Mouse (Mus musculus) forebrain, embryonic 15.5 days (tissue): ENCODE data around the gene Kcnj6. TPM values are rescaled to one million over a fixed set of nuclear protein-coding genes. Genes with fewer than 3 reads are reported as not detected.

Experiments
- ATAC-seq: fragments of 200-750 bp; cut with Nextera tagmentation; replicated peaks from 2 replicates; pipeline ENCODE4 v1.8.0; 2017; ENCODE audit warnings: mild to moderate bottlenecking, moderate TSS enrichment, moderate library complexity
- H3K27ac ChIP-seq: fragments of 300-500 bp; sonication (generic); replicated peaks from 2 replicates; pipeline ENCODE4 v1.5.1; 2015; ENCODE audit warnings: mild to moderate bottlenecking, inconsistent platforms
- H3K27me3 ChIP-seq: fragments of 300-500 bp; sonication (generic); 2 replicates; pipeline ENCODE4 v1.6.1; 2015; ENCODE audit warnings: inconsistent platforms
- H3K36me3 ChIP-seq: fragments of 300-500 bp; sonication (generic); 2 replicates; pipeline ENCODE4 v1.6.1; 2015; ENCODE audit warnings: mild to moderate bottlenecking, inconsistent platforms
- H3K4me1 ChIP-seq: fragments of 300-500 bp; sonication (generic); 2 replicates; pipeline ENCODE4 v1.6.1; 2015; ENCODE audit warnings: inconsistent platforms
- H3K4me2 ChIP-seq: fragments of 300-500 bp; sonication (generic); replicated peaks from 2 replicates; pipeline ENCODE4 v1.6.1; 2015; ENCODE audit warnings: mild to moderate bottlenecking, inconsistent platforms
- H3K4me3 ChIP-seq: fragments of 300-500 bp; sonication (generic); 2 replicates; pipeline ENCODE4 v1.5.1; 2015; ENCODE audit warnings: mild to moderate bottlenecking, inconsistent platforms
- H3K9ac ChIP-seq: fragments of 300-500 bp; sonication (generic); replicated peaks from 2 replicates; pipeline ENCODE4 v1.6.1; 2015; ENCODE audit warnings: mild to moderate bottlenecking, inconsistent platforms
- H3K9me3 ChIP-seq: fragments of 300-500 bp; sonication (generic); 2 replicates; pipeline ENCODE4 v1.6.1; 2016; ENCODE audit warnings: inconsistent platforms
- WGBS: fragments of 180-500 bp; shearing (Covaris S2); methylation state at CpG from one replicate; pipeline ENCODE4 v1.1.7; 2015; ENCODE audit warnings: mixed read lengths; 5-methylcytosine and 5-hydroxymethylcytosine counted together
- polyA plus RNA-seq: library from polyadenylated mRNA; unstranded; fragments of >200 nt; fragmentation: Nextera tagmentation; extraction: Ambion mirVana; gene quantifications from 2 replicates; pipeline ENCODE4 v1.2.1, GENCODE M21; 2015

The Kcnj6 gene
- polyA plus RNA-seq, 1 experiment from 2014 or later = 1.7 TPM

DNA sequence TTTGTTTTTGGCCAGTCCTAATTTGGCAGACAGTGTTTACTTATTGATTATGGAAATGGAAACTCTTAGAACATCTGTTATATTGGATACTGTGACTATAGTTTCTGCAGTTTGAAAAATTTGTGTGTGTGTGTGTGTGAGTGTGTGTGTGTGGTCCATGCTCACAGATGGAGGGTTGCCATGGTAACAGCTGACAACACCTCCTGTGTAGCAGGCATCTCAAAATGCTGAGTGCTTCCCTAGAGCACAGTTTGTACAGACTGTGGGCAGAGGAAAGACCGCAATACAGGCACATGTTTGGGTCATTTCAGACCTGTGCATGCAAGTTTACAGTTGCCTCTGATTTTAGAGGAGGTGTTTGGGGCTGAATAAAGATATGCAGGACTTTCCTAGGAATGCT, 244.0 kb downstream of the Kcnj6 start:
- Histone ChIP-seq H3K4me1 (peaks cover 14% of the 10 kb centered on the region), H3K4me2 (no peak overlapping the region), H3K36me3 (no peaks in the 10 kb centered on the region), H3K9me3 (no peaks in the 10 kb centered on the region), H3K4me3 (no peak overlapping the region), H3K27me3 (no peaks in the 10 kb centered on the region), H3K27ac (no peak overlapping the region), H3K9ac (no peak overlapping the region)
- peak; percentile 78 for ATAC-seq
- 55% methylated on average over 1 of the region's 1 CpGs for whole genome bisulfite sequencing

DNA sequence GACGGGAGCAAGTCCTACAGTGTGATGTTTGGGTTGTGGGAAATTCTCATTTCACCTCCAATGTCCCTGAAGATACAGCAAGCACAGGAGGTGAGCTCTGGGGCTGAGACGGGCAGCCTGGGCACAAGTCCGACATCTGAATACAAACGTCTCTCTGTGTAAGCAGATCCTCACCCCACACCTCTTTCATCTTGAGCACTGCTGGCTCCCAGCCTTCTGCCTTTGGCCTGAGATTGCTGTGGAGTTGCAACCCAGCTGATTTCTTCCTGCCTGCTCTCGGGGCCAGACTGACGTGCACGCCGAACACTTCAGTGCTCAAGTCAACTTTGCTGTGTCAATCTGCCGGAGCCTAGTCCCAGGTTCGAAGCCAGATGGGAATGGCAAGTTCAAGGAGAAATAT, 244.7 kb downstream of the Kcnj6 start:
- Histone ChIP-seq H3K27ac (no peak overlapping the region), H3K4me1 (peaks cover 14% of the 10 kb centered on the region), H3K27me3 (no peaks in the 10 kb centered on the region), H3K36me3 (no peaks in the 10 kb centered on the region), H3K4me3 (no peak overlapping the region), H3K9me3 (no peaks in the 10 kb centered on the region), H3K9ac (no peak overlapping the region), H3K4me2 (no peak overlapping the region)
- 50% methylated on average over 10 of the region's 10 CpGs for WGBS
- ATAC-seq = no peak

DNA sequence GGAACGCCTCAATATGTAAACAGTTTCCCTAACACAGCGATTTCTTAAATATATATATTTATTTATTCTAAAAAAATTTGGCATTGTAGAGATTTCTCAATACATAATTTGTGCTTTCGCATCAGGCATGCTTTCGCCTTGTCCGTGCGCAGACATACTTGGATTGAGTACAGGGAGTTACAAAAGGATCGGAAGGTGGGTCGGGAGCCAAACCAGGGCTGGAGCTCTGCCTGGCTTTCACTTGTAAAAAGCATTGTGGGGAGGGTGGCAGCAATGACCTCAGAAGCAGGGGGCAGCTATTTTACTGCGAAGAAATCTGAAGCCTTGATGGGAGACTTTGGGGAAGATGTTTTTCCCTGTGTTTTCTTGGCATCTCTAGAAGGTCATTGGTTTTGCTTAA, 252.5 kb downstream of the Kcnj6 start:
- 70% methylated on average over 9 of the region's 9 CpGs for WGBS
- no peaks in the 10 kb centered on the region for H3K4me1 ChIP-seq
- H3K9me3 ChIP-seq = no peaks in the 10 kb centered on the region
- H3K27ac ChIP-seq = no peak overlapping the region
- H3K4me2 ChIP-seq = no peak overlapping the region
- H3K9ac ChIP-seq = no peak overlapping the region
- H3K27me3 ChIP-seq = no peaks in the 10 kb centered on the region
- no peak overlapping the region for H3K4me3 ChIP-seq
- ATAC-seq = no peak
- no peaks in the 10 kb centered on the region for H3K36me3 ChIP-seq

DNA sequence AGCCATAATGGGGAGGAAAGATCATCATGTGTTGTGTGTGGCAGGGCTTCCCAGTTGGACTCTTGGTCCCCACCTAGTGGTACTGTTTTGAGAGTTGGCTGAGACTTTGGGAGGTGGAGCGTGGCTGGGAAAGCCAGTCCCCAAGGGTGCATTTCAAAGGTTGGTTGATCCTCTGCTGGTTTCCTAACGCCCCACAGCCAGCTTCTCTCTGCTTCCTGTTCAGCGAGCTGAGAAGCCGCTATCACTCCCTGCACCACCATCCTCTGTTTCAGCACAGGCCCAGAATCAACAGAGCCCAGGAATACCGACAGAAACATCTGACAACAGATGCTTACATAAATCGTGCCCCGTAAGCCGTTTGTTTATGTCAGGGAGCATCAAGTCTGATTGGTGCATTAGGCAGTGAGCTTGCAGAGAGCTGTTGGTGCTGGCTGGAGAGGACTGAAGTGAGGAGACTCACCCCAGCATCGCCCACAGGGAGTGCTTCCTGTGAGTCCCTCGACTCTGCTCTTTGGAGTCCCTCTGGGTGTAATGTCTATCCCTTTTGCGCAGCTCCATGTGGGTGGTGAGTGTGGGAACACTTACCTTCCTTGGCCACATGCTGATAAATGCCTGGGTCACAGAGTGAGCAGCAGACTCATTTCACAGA, 253.5 kb downstream of the Kcnj6 start:
- 0 out of 2 replicates have a peak overlapping the region, but pooled peaks have one; percentile 4 for H3K4me3 ChIP-seq
- H3K27me3 ChIP-seq = no peaks in the 10 kb centered on the region
- H3K4me1 ChIP-seq = no peaks in the 10 kb centered on the region
- H3K27ac ChIP-seq = no peak overlapping the region
- no peak overlapping the region for H3K9ac ChIP-seq
- 3% methylated on average over 11 of the region's 11 CpGs for WGBS
- H3K9me3 ChIP-seq = no peaks in the 10 kb centered on the region
- H3K4me2 ChIP-seq = peak overlapping the region; percentile 17
- no peak for ATAC-seq
- no peaks in the 10 kb centered on the region for H3K36me3 ChIP-seq

- no peak for ATAC-seq
- no peaks in the 10 kb centered on the region for H3K9me3 ChIP-seq
- H3K4me2 ChIP-seq = no peak overlapping the region
- no peak overlapping the region for H3K4me3 ChIP-seq
- H3K27me3 ChIP-seq = no peaks in the 10 kb centered on the region
- H3K36me3 ChIP-seq = no peaks in the 10 kb centered on the region
- 95% methylated on average over 1 of the region's 1 CpGs for WGBS
- H3K27ac ChIP-seq = no peak overlapping the region
- no peak overlapping the region for H3K9ac ChIP-seq
- H3K4me1 ChIP-seq = no peaks in the 10 kb centered on the region
These were observed 260.2 kb downstream of the Kcnj6 start for GRCm38 (mm10) chr16:94737359-94737687.

DNA sequence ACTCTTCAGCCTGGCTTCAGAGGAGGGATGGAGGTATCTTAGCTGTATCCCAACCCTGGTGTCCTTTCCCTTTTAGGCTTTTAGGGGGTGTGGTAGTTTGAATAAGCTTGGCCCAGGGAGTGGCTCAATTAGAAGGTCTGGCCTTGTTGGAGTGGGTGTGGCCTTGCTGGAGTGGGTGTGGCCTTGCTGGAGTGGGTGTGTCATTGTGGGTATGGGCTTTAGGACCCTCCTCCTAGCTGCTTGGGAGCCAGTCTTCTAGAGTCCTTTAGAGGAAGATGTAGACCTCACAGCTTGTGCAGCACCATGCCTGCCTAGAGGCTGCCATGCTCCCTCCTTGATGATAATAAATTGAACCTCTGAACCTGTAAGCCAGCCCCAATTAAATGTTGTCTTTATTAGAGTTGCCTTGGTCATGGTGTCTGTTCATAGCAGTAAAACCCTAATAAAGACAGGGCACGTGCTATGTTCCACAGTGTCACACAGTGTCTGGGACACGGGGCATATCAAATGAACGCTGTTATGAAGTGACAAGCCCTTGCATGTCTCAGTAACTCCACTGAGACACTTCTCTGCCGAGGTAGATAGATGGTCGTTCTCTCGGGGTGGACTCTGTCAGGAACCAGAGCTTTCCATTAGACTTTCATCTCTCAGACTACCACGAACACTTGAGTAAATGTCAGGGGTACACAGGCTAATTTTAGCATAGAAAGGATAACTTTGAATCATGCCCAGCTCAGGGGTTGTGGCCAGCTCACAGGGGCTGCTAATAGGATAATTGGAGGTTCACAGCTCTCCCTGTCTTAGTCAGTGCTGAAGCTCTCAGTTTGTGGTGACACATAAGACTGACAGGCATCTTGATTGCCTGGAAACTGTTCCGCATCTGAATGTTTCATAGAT, 260.8 kb downstream of the Kcnj6 start:
- no peak for ATAC-seq
- 87% methylated on average over 8 of the region's 8 CpGs for WGBS
- H3K36me3 ChIP-seq = no peaks in the 10 kb centered on the region

DNA sequence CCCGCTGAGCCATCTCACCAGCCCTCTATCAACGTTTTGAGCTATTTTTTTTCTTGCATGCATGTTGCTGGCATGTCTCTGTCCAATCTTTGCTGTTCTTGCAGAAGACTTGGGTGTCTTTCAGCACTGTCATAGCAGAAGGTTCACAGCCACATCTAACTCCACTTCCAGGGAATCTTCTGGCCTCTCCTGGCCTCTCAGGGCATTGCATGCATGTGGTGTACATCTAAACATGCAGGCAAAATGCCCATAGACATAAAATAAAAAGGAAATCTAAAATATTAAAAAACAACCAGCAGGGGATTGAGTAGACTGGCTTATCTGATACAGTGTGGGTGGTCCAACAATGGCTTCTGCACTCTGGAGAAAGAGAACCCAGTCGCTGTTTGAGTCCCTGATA, 262.0 kb downstream of the Kcnj6 start:
- Histone ChIP-seq H3K36me3 (no peaks in the 10 kb centered on the region), H3K27ac (no peak overlapping the region), H3K4me1 (no peaks in the 10 kb centered on the region), H3K9ac (no peak overlapping the region), H3K4me3 (no peak overlapping the region), H3K27me3 (no peaks in the 10 kb centered on the region), H3K9me3 (no peaks in the 10 kb centered on the region), H3K4me2 (no peak overlapping the region)
- no peak for ATAC-seq
- WGBS = 74% methylated on average over 3 of the region's 3 CpGs

More for the DNA sequence above, 260.8 kb downstream of the Kcnj6 start:
- Histone ChIP-seq H3K27ac (no peak overlapping the region), H3K4me3 (no peak overlapping the region), H3K27me3 (no peaks in the 10 kb centered on the region), H3K9me3 (no peaks in the 10 kb centered on the region), H3K9ac (no peak overlapping the region), H3K4me2 (no peak overlapping the region), H3K4me1 (no peaks in the 10 kb centered on the region)

- Histone ChIP-seq H3K27me3 (no peaks in the 10 kb centered on the region), H3K4me1 (no peaks in the 10 kb centered on the region), H3K9ac (no peak overlapping the region), H3K4me3 (no peak overlapping the region), H3K27ac (no peak overlapping the region), H3K9me3 (0 out of 2 replicates have a peak, but pooled peaks cover 3% of the 10 kb centered on the region), H3K4me2 (no peak overlapping the region), H3K36me3 (no peaks in the 10 kb centered on the region)
- no peak for ATAC-seq
- WGBS = 81% methylated on average over 12 of the region's 12 CpGs
These were observed 266.5 kb downstream of the Kcnj6 start for GRCm38 (mm10) chr16:94731027-94731426.

DNA sequence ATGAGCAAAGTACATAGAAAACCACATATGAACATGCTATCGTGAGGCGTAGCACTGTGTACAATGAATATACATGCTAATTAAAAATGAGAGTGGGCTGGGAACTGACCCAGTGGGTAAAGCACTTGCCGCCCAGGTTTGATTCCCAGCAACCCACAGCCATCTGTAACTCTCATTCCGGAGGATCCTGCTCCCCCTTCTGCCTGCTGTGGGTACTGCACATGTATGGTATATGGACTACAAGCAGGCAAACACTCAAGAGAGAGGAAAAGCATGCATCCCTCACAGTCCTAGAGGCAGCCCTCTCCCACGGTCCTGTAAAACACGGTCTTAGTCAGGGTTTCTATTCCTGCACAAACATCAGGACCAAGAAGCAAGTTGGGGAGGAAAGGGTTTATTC, 268.3 kb downstream of the Kcnj6 start:
- no peaks in the 10 kb centered on the region for H3K27me3 ChIP-seq
- no peak for ATAC-seq
- H3K4me1 ChIP-seq = peaks cover 3% of the 10 kb centered on the region
- no peak overlapping the region for H3K4me3 ChIP-seq
- H3K36me3 ChIP-seq = no peaks in the 10 kb centered on the region
- WGBS = 87% methylated on average over 6 of the region's 6 CpGs
- no peak overlapping the region for H3K9ac ChIP-seq
- H3K9me3 ChIP-seq = 0 out of 2 replicates have a peak, but pooled peaks cover 3% of the 10 kb centered on the region
- no peak overlapping the region for H3K27ac ChIP-seq
- H3K4me2 ChIP-seq = no peak overlapping the region

DNA sequence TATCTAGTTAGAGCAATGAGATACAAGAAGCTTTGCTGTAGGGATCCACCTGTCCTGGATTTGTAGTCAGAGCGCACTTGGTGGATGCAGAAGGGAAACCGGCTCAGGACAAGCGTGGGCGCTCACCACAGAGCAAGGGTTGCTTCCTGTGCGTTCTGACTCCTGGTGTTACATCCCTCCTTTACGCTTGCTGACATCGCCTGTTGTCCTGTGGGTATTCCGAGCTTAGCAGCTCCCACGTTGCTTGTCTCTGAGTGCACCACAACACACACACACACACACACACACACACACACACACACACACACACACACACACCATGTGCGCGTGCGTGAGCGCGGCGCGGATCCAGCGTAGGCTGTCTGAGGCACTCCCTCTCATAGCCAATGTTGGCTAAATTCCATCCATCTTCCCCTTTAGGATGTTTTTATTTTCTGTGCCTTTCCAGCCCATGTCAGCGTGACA, 272.7 kb downstream of the Kcnj6 start:
- Histone ChIP-seq H3K27ac (peak overlapping the region; percentile 96), H3K36me3 (no peaks in the 10 kb centered on the region), H3K9ac (peak overlapping the region; percentile 61), H3K4me3 (peak overlapping the region; percentile 64), H3K9me3 (0 out of 2 replicates have a peak, but pooled peaks cover 3% of the 10 kb centered on the region), H3K27me3 (no peaks in the 10 kb centered on the region), H3K4me1 (peaks cover 8% of the 10 kb centered on the region), H3K4me2 (peak overlapping the region; percentile 71)
- 2% methylated on average over 18 of the region's 18 CpGs for WGBS
- peak; percentile 27 for ATAC-seq

DNA sequence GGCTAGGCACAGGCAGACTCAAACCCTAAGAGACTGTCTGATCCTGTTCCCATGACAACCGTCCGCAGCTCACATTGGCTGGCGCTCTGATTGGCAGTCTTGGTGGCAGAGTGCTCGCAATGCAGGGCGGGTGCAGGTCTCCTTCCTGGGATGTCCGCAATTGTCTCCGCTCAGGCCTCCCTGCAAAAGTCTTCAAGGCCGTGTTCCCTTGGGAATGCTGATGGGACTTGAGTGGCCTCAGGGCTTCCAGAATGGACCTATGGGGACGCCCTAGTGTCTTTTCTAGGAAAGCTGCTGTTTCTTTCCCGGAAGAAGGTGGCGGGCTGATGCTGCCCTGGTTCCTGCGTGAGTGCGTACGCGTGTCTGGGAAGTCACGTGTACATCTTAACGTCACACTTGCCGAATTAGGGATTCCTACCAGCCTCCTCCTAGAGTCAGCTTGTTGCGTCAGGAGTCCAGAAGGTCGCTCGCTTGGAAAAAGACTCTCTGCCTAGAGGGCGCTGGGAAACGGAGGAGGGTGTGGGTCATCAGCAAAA, 273.4 kb downstream of the Kcnj6 start:
- peak overlapping the region; percentile 96 for H3K27ac ChIP-seq
- peak overlapping the region; percentile 64 for H3K4me3 ChIP-seq
- H3K36me3 ChIP-seq = no peaks in the 10 kb centered on the region
- under 1% methylated on average over 23 of the region's 23 CpGs for WGBS
- peak overlapping the region; percentile 71 for H3K4me2 ChIP-seq
- H3K4me1 ChIP-seq = peaks cover 13% of the 10 kb centered on the region
- H3K27me3 ChIP-seq = no peaks in the 10 kb centered on the region
- ATAC-seq = peak; percentile 98
- peak overlapping the region; percentile 61 for H3K9ac ChIP-seq
- H3K9me3 ChIP-seq = 0 out of 2 replicates have a peak, but pooled peaks cover under 1% of the 10 kb centered on the region

- H3K4me3 ChIP-seq = no peak overlapping the region
- no peaks in the 10 kb centered on the region for H3K9me3 ChIP-seq
- 81% methylated on average over 12 of the region's 12 CpGs for WGBS
These were observed 274.6 kb downstream of the Kcnj6 start for GRCm38 (mm10) chr16:94722936-94723335.

More at GRCm38 (mm10) chr16:94722936-94723335, 274.6 kb downstream of the Kcnj6 start:
- Histone ChIP-seq H3K27me3 (no peaks in the 10 kb centered on the region), H3K4me1 (peaks cover 21% of the 10 kb centered on the region), H3K9ac (no peak overlapping the region), H3K36me3 (no peaks in the 10 kb centered on the region), H3K27ac (no peak overlapping the region), H3K4me2 (no peak overlapping the region)
- no peak for ATAC-seq
